Mouse (Mus musculus): ENCODE measurements around the gene Pex6.

GRCm38 (mm10) chr17:46721077-46721476 lies 9.8 kb downstream of the Pex6 start:
- TF ChIP-seq CTCF (IDR thresholded peaks at IDR 0.05; ENCODE audit: control insufficient read depth, insufficient read depth, low read length), result no peak
- no peak for TF ChIP-seq POLR2A (IDR thresholded peaks at IDR 0.05; ENCODE audit: borderline replicate concordance, control insufficient read depth, low read depth, low read length)

Data from bone marrow, adult 2 months (tissue).